Mouse (Mus musculus): Measurements from ENCODE around the gene Mt3. TPM values are rescaled to one million over a fixed set of nuclear protein-coding genes. Genes with fewer than 3 reads are reported as not detected.

Gene Mt3
- polyA plus RNA-seq, 1 experiment, result 3.0 TPM

- no peak for TF ChIP-seq CTCF (IDR thresholded peaks at IDR 0.05; ENCODE audit: control insufficient read depth, insufficient read depth, low read length)
- TF ChIP-seq POLR2A (IDR thresholded peaks at IDR 0.05; ENCODE audit: borderline replicate concordance, control insufficient read depth, low read depth, low read length), result no peak
- Histone ChIP-seq H3K4me1 (ENCODE audit: control insufficient read depth, insufficient read depth, low read length) (no peaks in the 10 kb centered on the region; the same call in 1 of the 2 replicates), H3K27ac (ENCODE audit: control insufficient read depth, insufficient read depth, low read depth, low read length, poor library complexity) (no peak overlapping the region), H3K4me3 (replicated peaks; ENCODE audit: control insufficient read depth, low read depth, low read length) (no peak overlapping the region)
- 58% methylated on average over 6 of the region's 6 CpGs for WGBS
Observed at GRCm38 (mm10) chr8:94185791-94186190, 33.4 kb downstream of the Mt3 start.

DNA sequence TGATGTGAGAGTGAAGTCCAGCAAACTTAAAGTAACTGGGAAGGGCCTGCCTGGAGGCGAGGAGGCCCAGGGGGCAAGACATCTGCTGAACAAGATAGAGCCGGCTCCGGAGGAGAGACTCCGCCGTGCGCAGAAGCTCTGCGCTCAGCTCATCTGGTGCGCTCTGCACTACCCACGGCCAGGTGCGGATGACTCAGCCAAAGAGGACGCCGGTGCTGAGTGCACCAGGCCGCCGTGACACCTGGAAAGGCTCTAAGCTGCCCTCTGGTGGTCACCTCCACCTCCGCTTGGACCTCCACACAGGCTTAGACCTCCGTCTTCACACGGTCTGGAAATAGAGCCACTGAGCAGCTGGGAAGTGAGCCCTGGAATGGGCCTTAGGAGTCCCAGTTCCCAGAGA lies 34.1 kb downstream of the Mt3 start:
- WGBS, result 5% methylated on average over 17 of the region's 17 CpGs
- Histone ChIP-seq H3K27ac (ENCODE audit: control insufficient read depth, insufficient read depth, low read depth, low read length, poor library complexity) (no peak overlapping the region), H3K4me1 (ENCODE audit: control insufficient read depth, insufficient read depth, low read length) (no peaks in the 10 kb centered on the region; the same call in 1 of the 2 replicates), H3K4me3 (replicated peaks; ENCODE audit: control insufficient read depth, low read depth, low read length) (no peak overlapping the region)
- TF ChIP-seq CTCF (IDR thresholded peaks at IDR 0.05; ENCODE audit: control insufficient read depth, insufficient read depth, low read length) (peak; percentile 66), POLR2A (IDR thresholded peaks at IDR 0.05; ENCODE audit: borderline replicate concordance, control insufficient read depth, low read depth, low read length) (no peak)

GRCm38 (mm10) chr8:94187290-94188002 lies 35.0 kb downstream of the Mt3 start:
- Histone ChIP-seq H3K4me3 (replicated peaks; ENCODE audit: control insufficient read depth, low read depth, low read length) (no peak overlapping the region), H3K4me1 (ENCODE audit: control insufficient read depth, insufficient read depth, low read length) (no peaks in the 10 kb centered on the region; the same call in 1 of the 2 replicates), H3K27ac (ENCODE audit: control insufficient read depth, insufficient read depth, low read depth, low read length, poor library complexity) (no peak overlapping the region)
- 29% methylated on average over 21 of the region's 21 CpGs for WGBS
- no peak for TF ChIP-seq POLR2A (IDR thresholded peaks at IDR 0.05; ENCODE audit: borderline replicate concordance, control insufficient read depth, low read depth, low read length)
- TF ChIP-seq CTCF (IDR thresholded peaks at IDR 0.05; ENCODE audit: control insufficient read depth, insufficient read depth, low read length), result no peak

GRCm38 (mm10) chr8:94189275-94190031 lies 37.0 kb downstream of the Mt3 start:
- no peaks in the 10 kb centered on the region; the same call in 1 of the 2 replicates for H3K4me1 ChIP-seq (ENCODE audit: control insufficient read depth, insufficient read depth, low read length)
- TF ChIP-seq POLR2A (IDR thresholded peaks at IDR 0.05; ENCODE audit: borderline replicate concordance, control insufficient read depth, low read depth, low read length) (no peak), CTCF (IDR thresholded peaks at IDR 0.05; ENCODE audit: control insufficient read depth, insufficient read depth, low read length) (no peak)
- no peak overlapping the region for H3K27ac ChIP-seq (ENCODE audit: control insufficient read depth, insufficient read depth, low read depth, low read length, poor library complexity)
- WGBS, result 72% methylated on average over 13 of the region's 13 CpGs
- no peak overlapping the region for H3K4me3 ChIP-seq (replicated peaks; ENCODE audit: control insufficient read depth, low read depth, low read length)

DNA sequence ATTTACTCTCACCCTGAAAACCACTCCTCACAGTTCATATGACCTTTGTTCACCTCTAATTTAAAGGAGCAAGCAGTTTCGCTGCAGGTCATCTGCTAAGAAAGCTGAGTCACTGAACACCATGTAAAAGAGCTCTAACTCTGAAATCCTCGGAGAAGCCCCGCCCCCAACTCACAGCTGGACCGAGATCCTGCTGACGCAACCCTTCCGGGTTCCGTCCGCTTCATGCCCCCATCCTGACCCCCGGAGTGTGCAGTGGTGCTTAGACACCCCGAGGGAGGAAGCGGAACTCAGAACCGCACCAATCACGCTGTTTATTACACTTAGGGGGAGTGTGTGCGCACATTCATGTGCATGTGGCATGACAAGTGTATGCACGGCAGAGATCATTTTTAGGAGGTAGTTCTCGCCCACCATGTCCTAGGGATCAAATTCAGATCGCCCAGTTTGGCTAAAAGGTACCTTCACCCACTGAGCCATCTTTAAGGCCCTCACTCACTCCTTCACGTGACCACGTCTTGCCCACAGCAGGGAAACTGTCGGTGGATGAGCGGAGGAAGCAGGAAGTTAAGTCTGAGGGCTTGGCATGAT lies 38.8 kb downstream of the Mt3 start:
- peak overlapping the region; percentile 17; the same call in 1 of the 2 replicates for H3K27ac ChIP-seq (ENCODE audit: control insufficient read depth, insufficient read depth, low read depth, low read length, poor library complexity)
- TF ChIP-seq CTCF (IDR thresholded peaks at IDR 0.05; ENCODE audit: control insufficient read depth, insufficient read depth, low read length), result no peak
- no peaks in the 10 kb centered on the region; the same call in 1 of the 2 replicates for H3K4me1 ChIP-seq (ENCODE audit: control insufficient read depth, insufficient read depth, low read length)
- 4% methylated on average over 21 of the region's 21 CpGs for WGBS
- peak overlapping the region; percentile 60 for H3K4me3 ChIP-seq (replicated peaks; ENCODE audit: control insufficient read depth, low read depth, low read length)

DNA sequence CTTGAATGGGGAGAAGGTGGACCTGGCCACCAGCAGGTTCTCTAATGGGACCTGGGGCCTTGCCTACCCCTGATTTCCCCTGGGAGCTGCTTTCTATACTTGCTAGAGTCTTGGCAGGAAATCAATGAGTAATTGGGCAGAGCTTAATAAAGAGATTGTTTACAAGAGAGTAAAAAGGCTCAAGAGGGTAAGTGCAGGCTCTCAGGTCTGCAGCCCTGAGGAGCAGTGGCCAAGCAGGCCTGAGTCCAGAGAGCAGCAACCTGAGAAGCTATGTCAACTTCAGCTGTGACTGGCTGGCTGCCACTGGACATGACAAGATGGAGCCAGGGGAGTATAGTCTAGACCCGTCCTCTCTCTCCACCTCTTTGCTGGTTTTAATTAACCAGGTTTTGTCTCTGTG lies 40.5 kb downstream of the Mt3 start:
- H3K4me1 ChIP-seq (ENCODE audit: control insufficient read depth, insufficient read depth, low read length), result no peaks in the 10 kb centered on the region; the same call in 1 of the 2 replicates
- no peak overlapping the region for H3K4me3 ChIP-seq (replicated peaks; ENCODE audit: control insufficient read depth, low read depth, low read length)
- 71% methylated on average over 1 of the region's 1 CpGs for WGBS
- H3K27ac ChIP-seq (ENCODE audit: control insufficient read depth, insufficient read depth, low read depth, low read length, poor library complexity), result no peak overlapping the region
- TF ChIP-seq POLR2A (IDR thresholded peaks at IDR 0.05; ENCODE audit: borderline replicate concordance, control insufficient read depth, low read depth, low read length) (no peak), CTCF (IDR thresholded peaks at IDR 0.05; ENCODE audit: control insufficient read depth, insufficient read depth, low read length) (no peak)

DNA sequence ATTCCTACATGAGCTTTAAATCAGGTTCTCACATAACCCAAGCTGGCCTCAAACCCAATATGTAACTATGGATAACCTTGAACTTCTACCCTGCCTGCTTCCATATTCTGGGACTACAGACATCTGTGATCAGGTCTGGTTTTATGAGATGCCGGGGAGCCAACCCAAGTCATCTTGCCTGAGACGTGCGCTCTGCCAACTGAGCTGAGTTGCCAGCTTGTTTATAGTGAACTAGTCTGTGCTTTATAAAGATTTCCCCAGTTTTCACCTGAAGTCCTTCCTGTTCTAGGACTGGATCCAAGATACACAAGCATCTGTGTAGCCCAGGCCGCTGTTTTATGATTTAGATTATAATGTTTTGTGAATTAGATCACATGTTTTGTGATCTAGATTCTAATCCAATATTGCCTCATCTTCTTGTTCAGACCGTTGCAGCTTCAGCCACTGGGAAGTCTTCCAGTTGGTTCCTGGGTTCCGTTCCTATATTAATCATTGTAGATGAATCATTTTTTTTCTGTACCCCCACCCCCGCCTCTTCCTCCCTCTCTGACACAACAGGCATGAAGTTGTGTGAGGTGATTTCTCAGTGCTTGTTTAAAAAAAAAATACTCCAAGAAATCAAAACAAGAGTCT lies 42.3 kb downstream of the Mt3 start:
- no peak overlapping the region for H3K4me3 ChIP-seq (replicated peaks; ENCODE audit: control insufficient read depth, low read depth, low read length)
- no peaks in the 10 kb centered on the region; the same call in 1 of the 2 replicates for H3K4me1 ChIP-seq (ENCODE audit: control insufficient read depth, insufficient read depth, low read length)
- no peak overlapping the region for H3K27ac ChIP-seq (ENCODE audit: control insufficient read depth, insufficient read depth, low read depth, low read length, poor library complexity)
- TF ChIP-seq POLR2A (IDR thresholded peaks at IDR 0.05; ENCODE audit: borderline replicate concordance, control insufficient read depth, low read depth, low read length) (no peak), CTCF (IDR thresholded peaks at IDR 0.05; ENCODE audit: control insufficient read depth, insufficient read depth, low read length) (no peak)
- 78% methylated on average over 7 of the region's 7 CpGs for WGBS
